Mouse (Mus musculus) left cerebral cortex, postnatal 25 days (tissue): Measurements from ENCODE around the gene Ttll13. TPM values are rescaled to one million over a fixed set of nuclear protein-coding genes. Genes with fewer than 3 reads are reported as not detected.

Experiments
- DNase-seq, 2 experiments: peaks; one replicate each; pipeline ENCODE4 v3.0.0; 2022; ENCODE audit warnings: low spot score in 2 of 2, mixed read lengths in 1 of 2
- intact Hi-C: fragments of 180-260 bp; cut with DNase I; formaldehyde crosslinking; loops from one replicate; pipeline ENCODE4 v1.15.1; 2025
- total RNA-seq, 2 experiments: library from RNA; stranded (reverse); gene quantifications; 2 replicates each; pipeline ENCODE4 v1.2.3; 2021

The Ttll13 gene
- total RNA-seq = 1 to 10 TPM; 1.1 to 2.2 TPM

DNA sequence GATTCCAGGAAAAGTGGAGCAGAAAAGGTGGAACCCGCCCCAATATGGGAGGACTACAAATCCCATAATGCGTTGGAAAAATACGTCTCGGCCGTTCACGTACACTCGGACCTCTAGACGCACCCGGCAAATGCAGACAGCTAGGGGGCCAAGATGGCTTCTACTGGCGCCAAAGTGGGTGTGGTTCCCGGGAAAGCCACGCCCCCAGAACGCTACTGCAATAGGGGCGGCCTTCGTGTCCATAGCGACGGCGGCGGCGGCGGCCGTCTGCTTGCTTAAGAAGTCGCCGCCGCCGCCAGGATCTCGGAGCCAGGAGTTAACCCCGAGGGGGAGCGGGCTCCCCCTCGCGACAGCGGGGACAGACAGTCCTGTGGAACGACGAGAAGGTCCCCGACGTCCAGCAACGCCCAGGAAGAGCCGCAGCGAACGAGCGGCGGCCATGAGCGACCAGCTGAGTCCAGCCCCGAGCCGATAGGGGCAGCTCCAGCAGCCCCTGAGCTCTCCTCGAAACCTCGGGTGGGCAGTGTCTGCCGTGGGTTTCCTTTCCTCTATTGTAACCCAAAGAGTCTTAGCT is at the start of gene Ttll13:
Gene Ttll13, plus strand, starts transcription at position 229 of the 574 bp plus-strand sequence.
- peak; percentile 96 to 99 for DNase-seq
- intact Hi-C loops = loop anchor here (2.0 kb wide), 1 partner anchor 15 kb away; the partner anchor contains the start of gene Ngrn

- intact Hi-C loops = loop anchor here (5.0 kb wide), 1 partner anchor 55 kb away; no protein-coding TSS in a partner anchor
- no peak for DNase-seq
These were observed 48.8 kb upstream of the Ttll13 start for GRCm38 (mm10) chr7:80197371-80197770.

GRCm38 (mm10) chr7:80197941-80198778 is 48.0 kb upstream of the Ttll13 start:
- peak; percentile 83 to 86 for DNase-seq
- intact Hi-C loops = loop anchor here (5.0 kb wide), 1 partner anchor 56 kb away; no protein-coding TSS in a partner anchor

DNA sequence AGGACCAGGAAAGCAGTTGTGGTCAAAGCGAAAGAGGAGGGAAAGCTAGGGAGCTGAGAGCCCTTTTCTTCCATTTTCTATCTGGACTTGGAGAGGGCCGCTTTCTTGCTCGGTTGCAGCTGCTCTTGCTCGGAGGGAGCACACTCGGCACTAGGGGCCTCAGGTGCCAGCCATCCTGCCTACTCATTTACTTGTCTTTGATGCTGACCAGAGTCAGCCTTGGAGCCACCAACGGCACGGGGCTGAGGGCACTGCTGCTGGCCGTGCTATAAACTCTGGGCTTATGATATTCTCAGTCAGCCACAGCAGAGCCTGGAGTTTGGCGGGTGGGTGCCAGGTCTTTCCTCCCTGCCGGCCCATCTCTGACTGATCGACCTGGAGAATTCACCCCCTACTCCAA is 47.3 kb upstream of the Ttll13 start:
- intact Hi-C loops = loop anchor here (5.0 kb wide), 1 partner anchor 57 kb away; no protein-coding TSS in a partner anchor
- DNase-seq = no peak

DNA sequence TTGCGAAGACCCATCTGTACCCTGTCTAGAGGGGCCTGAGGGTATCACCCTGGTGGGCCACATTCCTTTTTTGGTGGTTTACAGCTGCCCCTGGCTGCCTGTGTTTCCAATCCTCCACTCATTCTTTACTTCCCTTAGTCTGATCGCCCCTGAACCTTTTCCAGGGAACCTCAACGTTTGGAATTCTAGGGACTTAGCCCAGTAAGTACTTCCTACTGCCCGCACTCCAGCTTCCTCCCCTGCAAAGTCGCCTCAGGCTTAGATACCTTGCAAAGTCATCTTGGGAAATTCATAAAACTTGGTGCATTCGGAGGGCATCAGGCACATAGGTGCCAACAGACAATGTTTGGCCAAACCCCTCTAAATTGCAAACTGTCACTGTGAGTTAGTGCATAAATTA is 46.9 kb upstream of the Ttll13 start:
- intact Hi-C loops = loop anchor here (5.0 kb wide), 1 partner anchor 57 kb away; no protein-coding TSS in a partner anchor
- no peak for DNase-seq

GRCm38 (mm10) chr7:80199851-80200587 is 46.2 kb upstream of the Ttll13 start:
- intact Hi-C loops = loop anchor here (5.0 kb wide), 1 partner anchor 58 kb away; no protein-coding TSS in a partner anchor
- DNase-seq = no peak

DNA sequence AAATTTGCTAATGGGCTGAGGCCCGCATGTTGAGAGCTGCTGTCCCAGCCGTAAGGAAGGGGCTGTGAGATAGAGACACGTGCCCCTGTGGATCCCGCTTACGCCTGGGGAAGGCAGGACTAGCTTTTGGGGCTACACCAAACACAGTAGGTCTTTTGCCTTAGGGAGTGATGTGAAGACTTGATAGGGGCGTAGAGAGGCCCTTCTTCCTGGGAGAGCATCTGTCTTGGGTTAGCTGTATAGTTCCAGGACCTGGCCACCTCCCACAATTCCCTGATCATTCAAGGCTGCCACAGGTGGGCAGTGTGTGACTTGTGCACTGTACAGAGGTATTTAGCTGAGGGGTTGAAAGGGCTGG is 45.6 kb upstream of the Ttll13 start:
- intact Hi-C loops = no loop called here
- no peak for DNase-seq

GRCm38 (mm10) chr7:80200963-80201539 is 45.1 kb upstream of the Ttll13 start:
- intact Hi-C loops = no loop called here
- no peak for DNase-seq

DNA sequence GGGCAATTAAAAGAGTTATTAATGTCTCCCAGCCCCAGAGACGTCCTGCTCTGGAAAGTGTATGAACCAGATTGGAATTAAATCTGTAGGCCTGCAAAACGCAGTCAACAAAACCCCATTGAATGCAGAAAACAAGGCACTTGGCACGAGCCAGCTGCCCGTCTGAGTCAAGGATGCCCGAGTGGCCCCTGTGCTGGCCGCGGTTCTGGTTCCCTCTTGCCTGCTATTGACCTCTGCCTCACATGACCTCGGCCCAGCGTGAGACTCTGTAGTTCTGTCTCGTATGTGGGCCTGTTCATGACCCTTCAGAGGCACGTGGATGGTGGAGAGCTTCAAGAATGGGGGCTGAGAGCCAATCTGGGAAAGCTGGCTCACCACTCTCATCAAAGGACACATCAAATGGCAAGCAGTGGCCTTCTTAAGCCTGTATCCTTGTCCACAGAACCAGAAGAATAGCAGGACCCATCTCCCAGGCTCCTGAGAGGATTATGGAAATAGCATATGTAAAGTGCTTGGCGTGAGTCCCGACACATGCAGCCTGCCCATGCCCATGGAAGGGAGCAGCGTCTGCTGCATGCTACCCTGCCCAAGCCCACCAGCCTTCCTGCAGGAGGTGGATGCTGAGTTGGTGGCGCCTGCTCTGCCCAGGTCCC is 44.2 kb upstream of the Ttll13 start:
- intact Hi-C loops = no loop called here

DNA sequence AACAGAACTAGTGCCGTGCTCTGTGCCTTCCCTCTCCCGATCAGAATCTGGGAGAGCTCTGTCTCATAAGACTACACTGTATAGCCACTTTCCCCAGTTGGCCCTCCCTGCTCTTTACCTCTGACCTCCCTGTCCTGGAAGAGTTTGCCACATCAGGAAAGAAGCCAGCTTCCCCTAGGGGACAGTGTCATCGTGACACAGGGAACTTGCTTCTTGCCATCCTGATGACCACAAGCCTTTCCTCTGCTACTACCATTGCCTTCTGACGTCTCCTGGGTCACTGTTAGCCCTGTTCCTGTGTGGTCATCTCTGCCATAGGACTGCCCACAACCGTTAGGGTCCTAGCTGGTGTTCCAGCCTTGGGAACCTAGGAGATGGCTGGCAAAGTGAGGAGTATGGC is 43.2 kb upstream of the Ttll13 start:
- intact Hi-C loops = no loop called here
- no peak for DNase-seq

More for the DNA sequence above, 44.2 kb upstream of the Ttll13 start:
- no peak for DNase-seq

GRCm38 (mm10) chr7:80203638-80204096 is 42.5 kb upstream of the Ttll13 start:
- no peak for DNase-seq
- intact Hi-C loops = no loop called here

GRCm38 (mm10) chr7:80204362-80204761 is 41.8 kb upstream of the Ttll13 start:
- no peak for DNase-seq
- intact Hi-C loops = no loop called here

- DNase-seq = no peak
- intact Hi-C loops = no loop called here
These were observed 41.2 kb upstream of the Ttll13 start for GRCm38 (mm10) chr7:80204961-80205360.

GRCm38 (mm10) chr7:80205705-80206589 is 40.2 kb upstream of the Ttll13 start:
- intact Hi-C loops = no loop called here
- DNase-seq = no peak

DNA sequence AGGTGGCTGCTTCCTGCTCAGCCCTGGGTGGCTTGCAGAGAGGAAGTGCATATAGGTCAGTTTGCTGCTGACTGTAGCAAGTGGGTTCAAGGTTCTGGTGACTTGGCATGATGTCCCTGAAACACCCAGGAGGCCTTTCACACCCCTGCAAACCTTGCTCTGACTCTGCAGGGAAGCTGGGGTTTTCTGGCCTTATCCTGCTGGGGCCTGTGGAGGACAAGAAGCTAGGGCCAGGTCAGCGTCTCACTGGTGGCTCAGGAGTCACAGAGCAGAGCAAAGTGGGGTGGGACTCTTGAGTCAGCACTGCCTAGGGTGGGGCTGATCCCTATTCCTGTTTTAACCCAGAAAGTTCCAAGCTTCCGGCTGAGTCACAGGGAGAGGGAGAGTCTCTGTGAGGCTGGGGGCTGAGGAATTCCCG is 38.9 kb upstream of the Ttll13 start:
- intact Hi-C loops = no loop called here
- no peak for DNase-seq

GRCm38 (mm10) chr7:80208026-80208642 is 38.0 kb upstream of the Ttll13 start:
- DNase-seq = no peak
- intact Hi-C loops = no loop called here

- intact Hi-C loops = no loop called here
- DNase-seq = no peak
These were observed 37.3 kb upstream of the Ttll13 start for GRCm38 (mm10) chr7:80208738-80209430.
